In genomic region chr9:47876557-47877206, GRCm38 (mm10) we compare ENCODE assay signal across 18 mouse cellular contexts.
DNase-seq lines count a peak whose midpoint lies in the region; ATAC-seq lines count a peak whose summit lies in the region.
"Had no signal": no experiment of that assay in that cellular context is flagged by ENCODE, and none has a peak within 500 bp of the region (broad histone marks: within the 10 kb centered on the region; RNA-seq: fewer than 3 reads in every experiment).

No protein-coding gene starts in this region.

- H3K36me3 ChIP-seq in forebrain, embryonic 10.5 days (replicated peaks) = no peaks in the 10 kb centered on the region
- H3K36me3 ChIP-seq in forebrain, embryonic 11.5 days (ENCODE audit: control insufficient read depth, insufficient read depth, low read length) = no peaks in the 10 kb centered on the region
- H3K36me3 ChIP-seq in midbrain, embryonic 12.5 days = no peaks in the 10 kb centered on the region
- H3K36me3 ChIP-seq: heart, embryonic 12.5 days; limb, embryonic 10.5 days had no signal

- peaks cover 30% of the 10 kb centered on the region for H3K4me1 ChIP-seq in forebrain, embryonic 10.5 days
- H3K4me1 ChIP-seq in forebrain, embryonic 11.5 days (replicated peaks; ENCODE audit: control insufficient read depth, insufficient read depth, low read length) = peaks cover 5% of the 10 kb centered on the region; the same call in 1 of the 2 replicates
- peaks cover 21% of the 10 kb centered on the region for H3K4me1 ChIP-seq in midbrain, embryonic 12.5 days
- H3K4me1 ChIP-seq: heart, embryonic 12.5 days had no signal

- no peak for DNase-seq in forebrain, embryonic 10.5 days (ENCODE audit: extremely low spot score, low spot score)
- DNase-seq in forebrain, embryonic 11.5 days (ENCODE audit: low spot score) = no peak
- DNase-seq in cerebellum, adult 11-12 months = peak; percentile 61
- peak; percentile 64 to 74 for DNase-seq in cerebellum, postnatal 25 days
- no peak for DNase-seq in urinary bladder, postnatal 25 days (ENCODE audit: low spot score)
- DNase-seq in right cerebral cortex, adult 2 months (ENCODE audit: low spot score in 2 of 2) = no peak
- DNase-seq in heart, adult 11 months = no peak
- DNase-seq: adrenal gland, adult 2 months; heart, postnatal 36 days; kidney, adult 9 months; kidney, postnatal 4 days; lung, adult 2 months had no signal

- H3K27me3 ChIP-seq in forebrain, embryonic 10.5 days (ENCODE audit: poor library complexity, severe bottlenecking) = peaks cover 53% of the 10 kb centered on the region
- H3K27me3 ChIP-seq in forebrain, embryonic 11.5 days (ENCODE audit: control insufficient read depth, insufficient read depth, low read length) = no peaks in the 10 kb centered on the region
- peaks cover 5% of the 10 kb centered on the region for H3K27me3 ChIP-seq in midbrain, embryonic 12.5 days

- H3K9me3 ChIP-seq in forebrain, embryonic 10.5 days = no peaks in the 10 kb centered on the region
- H3K9me3 ChIP-seq in forebrain, embryonic 11.5 days (ENCODE audit: control insufficient read depth, low read length) = no peaks in the 10 kb centered on the region
- H3K9me3 ChIP-seq in midbrain, embryonic 12.5 days = no peaks in the 10 kb centered on the region
- H3K9me3 ChIP-seq: heart, embryonic 12.5 days; limb, embryonic 10.5 days had no signal

- no peak overlapping the region for H3K4me3 ChIP-seq in forebrain, embryonic 10.5 days
- no peak overlapping the region for H3K4me3 ChIP-seq in forebrain, embryonic 11.5 days (ENCODE audit: low read depth, low read length)
- no peak overlapping the region for H3K4me3 ChIP-seq in midbrain, embryonic 12.5 days
- H3K4me3 ChIP-seq: erythroblast, embryonic 14.5 days; heart, embryonic 12.5 days; limb, embryonic 10.5 days had no signal

- H3K27ac ChIP-seq in forebrain, embryonic 10.5 days = peak overlapping the region; percentile 21; the same call in 1 of the 2 replicates
- no peak overlapping the region for H3K27ac ChIP-seq in forebrain, embryonic 11.5 days (ENCODE audit: low read depth, low read length)
- H3K27ac ChIP-seq in midbrain, embryonic 12.5 days (replicated peaks) = 0 out of 2 replicates have a peak overlapping the region, but pooled peaks have one; percentile 35
- H3K27ac ChIP-seq: limb, embryonic 10.5 days; macrophage had no signal

- ATAC-seq in forebrain, embryonic 11.5 days (replicated peaks; ENCODE audit: low FRiP score) = no peak
- no peak for ATAC-seq in midbrain, embryonic 12.5 days (ENCODE audit: low FRiP score, low read depth)

- no peak overlapping the region for H3K4me2 ChIP-seq in forebrain, embryonic 11.5 days (ENCODE audit: low read depth, low read length, severe bottlenecking)
- H3K4me2 ChIP-seq in midbrain, embryonic 12.5 days (replicated peaks) = no peak overlapping the region
- H3K4me2 ChIP-seq: heart, embryonic 12.5 days; liver, embryonic 11.5 days had no signal

- WGBS in forebrain, embryonic 10.5 days = 69% methylated on average over 10 of the region's 10 CpGs
- 53% methylated on average over 10 of the region's 10 CpGs for WGBS in forebrain, embryonic 11.5 days
- WGBS in midbrain, embryonic 12.5 days = 57% methylated on average over 10 of the region's 10 CpGs

- no peak overlapping the region for H3K9ac ChIP-seq in forebrain, embryonic 11.5 days (ENCODE audit: low read length)
- H3K9ac ChIP-seq in midbrain, embryonic 12.5 days (replicated peaks) = no peak overlapping the region
- H3K9ac ChIP-seq: heart, embryonic 12.5 days had no signal

Comparison
In these comparisons a context has a peak if more than half of its experiments do, and no peak if none do; other contexts are left out.
1. DNase-seq: peak in cerebellum, adult 11-12 months (single experiment) and cerebellum, postnatal 25 days (2 of 2); none in forebrain, embryonic 10.5 days (single experiment), forebrain, embryonic 11.5 days (single experiment), urinary bladder, postnatal 25 days (single experiment), right cerebral cortex, adult 2 months (0 of 2) and heart, adult 11 months (single experiment).